Mouse (Mus musculus) intestine, embryonic 15.5 days (tissue): ENCODE measurements around the gene Pacs1. TPM values are rescaled to one million over a fixed set of nuclear protein-coding genes. Genes with fewer than 3 reads are reported as not detected.
"Not testable (repeated sequence)": the region's sequence is repeated elsewhere in the genome, so short reads cannot be mapped to it uniquely, and the experiment has no call there.

Experiments
- ATAC-seq: fragments of 200-750 bp; cut with Nextera tagmentation; 2 replicates; pipeline ENCODE4 v1.8.0; 2017; ENCODE audit warnings: moderate TSS enrichment, moderate library complexity
- H3K27ac ChIP-seq: fragments of 300-500 bp; sonication (generic); 2 replicates; pipeline ENCODE4 v1.5.1; 2015; ENCODE audit warnings: mild to moderate bottlenecking, inconsistent platforms
- H3K27me3 ChIP-seq: fragments of 300-500 bp; sonication (generic); replicated peaks from 2 replicates; pipeline ENCODE4 v1.6.1; 2015; ENCODE audit warnings: inconsistent platforms
- H3K36me3 ChIP-seq: fragments of 300-500 bp; sonication (generic); 2 replicates; pipeline ENCODE4 v1.6.1; 2015; ENCODE audit warnings: inconsistent platforms
- H3K4me1 ChIP-seq: fragments of 300-500 bp; sonication (generic); replicated peaks from 2 replicates; pipeline ENCODE4 v1.6.1; 2015; ENCODE audit warnings: inconsistent platforms
- H3K4me2 ChIP-seq: fragments of 300-500 bp; sonication (generic); replicated peaks from 2 replicates; pipeline ENCODE4 v1.6.1; 2015; ENCODE audit warnings: mild to moderate bottlenecking, inconsistent platforms
- H3K4me3 ChIP-seq: fragments of 300-500 bp; sonication (generic); replicated peaks from 2 replicates; pipeline ENCODE4 v1.5.1; 2015; ENCODE audit warnings: inconsistent platforms
- H3K9ac ChIP-seq: fragments of 300-500 bp; sonication (generic); 2 replicates; pipeline ENCODE4 v1.6.1; 2015; ENCODE audit warnings: inconsistent platforms
- H3K9me3 ChIP-seq: fragments of 300-500 bp; sonication (generic); 2 replicates; pipeline ENCODE4 v1.6.1; 2016; ENCODE audit warnings: inconsistent platforms
- WGBS: fragments of 180-500 bp; shearing (Covaris S2); methylation state at CpG from one replicate; pipeline ENCODE4 v1.1.7; 2015; 5-methylcytosine and 5-hydroxymethylcytosine counted together
- polyA plus RNA-seq: library from polyadenylated mRNA; unstranded; fragments of >200 nt; fragmentation: Nextera tagmentation; extraction: Ambion mirVana; gene quantifications from 2 replicates; pipeline ENCODE4 v1.2.1, GENCODE M21; 2015

Gene Pacs1
- polyA plus RNA-seq, 1 experiment from 2014 or later = 15.8 TPM

- no peak overlapping the region for H3K4me3 ChIP-seq
- ATAC-seq = no peak
- H3K36me3 ChIP-seq = 0 out of 2 replicates have a peak, but pooled peaks cover 4% of the 10 kb centered on the region
- no peak overlapping the region for H3K9ac ChIP-seq
- no peaks in the 10 kb centered on the region for H3K4me1 ChIP-seq
- no peaks in the 10 kb centered on the region for H3K9me3 ChIP-seq
- 89% methylated on average over 2 of the region's 2 CpGs for WGBS
- H3K27ac ChIP-seq = no peak overlapping the region
- no peak overlapping the region for H3K4me2 ChIP-seq
- no peaks in the 10 kb centered on the region for H3K27me3 ChIP-seq
These were observed 85.5 kb downstream of the Pacs1 start for GRCm38 (mm10) chr19:5187439-5187838.

- H3K27me3 ChIP-seq = no peaks in the 10 kb centered on the region
- 0 out of 2 replicates have a peak, but pooled peaks cover 4% of the 10 kb centered on the region for H3K36me3 ChIP-seq
- ATAC-seq = no peak
- no peak overlapping the region for H3K4me3 ChIP-seq
- no peak overlapping the region for H3K4me2 ChIP-seq
- H3K9me3 ChIP-seq = no peaks in the 10 kb centered on the region
- H3K27ac ChIP-seq = no peak overlapping the region
- 71% methylated on average over 2 of the region's 2 CpGs for WGBS
- no peak overlapping the region for H3K9ac ChIP-seq
- H3K4me1 ChIP-seq = no peaks in the 10 kb centered on the region
These were observed 91.0 kb downstream of the Pacs1 start for GRCm38 (mm10) chr19:5181926-5182325.

GRCm38 (mm10) chr19:5178631-5179030, 94.3 kb downstream of the Pacs1 start:
- ATAC-seq = no peak

GRCm38 (mm10) chr19:5170430-5170829, 102.5 kb downstream of the Pacs1 start:
- WGBS = 72% methylated on average over 1 of the region's 1 CpGs
- Histone ChIP-seq H3K9ac (no peak overlapping the region), H3K4me1 (no peaks in the 10 kb centered on the region), H3K9me3 (no peaks in the 10 kb centered on the region), H3K4me2 (no peak overlapping the region), H3K36me3 (no peaks in the 10 kb centered on the region), H3K27me3 (no peaks in the 10 kb centered on the region), H3K4me3 (no peak overlapping the region), H3K27ac (no peak overlapping the region)
- no peak for ATAC-seq

More at GRCm38 (mm10) chr19:5178631-5179030, 94.3 kb downstream of the Pacs1 start:
- Histone ChIP-seq H3K4me3 (no peak overlapping the region), H3K27ac (no peak overlapping the region), H3K4me2 (no peak overlapping the region), H3K9me3 (no peaks in the 10 kb centered on the region), H3K36me3 (no peaks in the 10 kb centered on the region), H3K27me3 (no peaks in the 10 kb centered on the region), H3K9ac (no peak overlapping the region), H3K4me1 (no peaks in the 10 kb centered on the region)
- 78% methylated on average over 5 of the region's 5 CpGs for WGBS

GRCm38 (mm10) chr19:5167477-5167876, 105.4 kb downstream of the Pacs1 start:
- no peak overlapping the region for H3K4me3 ChIP-seq
- no peaks in the 10 kb centered on the region for H3K36me3 ChIP-seq
- H3K27ac ChIP-seq = no peak overlapping the region
- no peaks in the 10 kb centered on the region for H3K27me3 ChIP-seq
- 86% methylated on average over 4 of the region's 4 CpGs for WGBS
- no peak for ATAC-seq
- H3K4me2 ChIP-seq = no peak overlapping the region
- H3K4me1 ChIP-seq = no peaks in the 10 kb centered on the region
- H3K9me3 ChIP-seq = no peaks in the 10 kb centered on the region
- H3K9ac ChIP-seq = no peak overlapping the region

- Histone ChIP-seq H3K36me3 (no peaks in the 10 kb centered on the region), H3K27me3 (no peaks in the 10 kb centered on the region), H3K9me3 (no peaks in the 10 kb centered on the region), H3K27ac (no peak overlapping the region), H3K4me2 (no peak overlapping the region), H3K4me3 (no peak overlapping the region), H3K4me1 (no peaks in the 10 kb centered on the region), H3K9ac (no peak overlapping the region)
- WGBS = 70% methylated on average over 2 of the region's 2 CpGs
- no peak for ATAC-seq
These were observed 108.5 kb downstream of the Pacs1 start for GRCm38 (mm10) chr19:5164380-5164779.

- no peaks in the 10 kb centered on the region for H3K36me3 ChIP-seq
- H3K4me1 ChIP-seq = no peaks in the 10 kb centered on the region
- H3K27me3 ChIP-seq = no peaks in the 10 kb centered on the region
- no peak overlapping the region for H3K27ac ChIP-seq
- H3K4me2 ChIP-seq = no peak overlapping the region
- 89% methylated on average over 3 of the region's 3 CpGs for WGBS
- no peak overlapping the region for H3K4me3 ChIP-seq
- no peaks in the 10 kb centered on the region for H3K9me3 ChIP-seq
- no peak for ATAC-seq
- H3K9ac ChIP-seq = no peak overlapping the region
These were observed 111.0 kb downstream of the Pacs1 start for GRCm38 (mm10) chr19:5161913-5162312.

- Histone ChIP-seq H3K27me3 (no peaks in the 10 kb centered on the region), H3K27ac (no peak overlapping the region), H3K4me3 (no peak overlapping the region), H3K4me2 (no peak overlapping the region), H3K4me1 (no peaks in the 10 kb centered on the region), H3K9me3 (no peaks in the 10 kb centered on the region), H3K36me3 (peaks cover 10% of the 10 kb centered on the region; the same call in 1 of the 2 replicates), H3K9ac (no peak overlapping the region)
- WGBS = 92% methylated on average over 6 of the region's 6 CpGs
- no peak for ATAC-seq
These were observed 120.7 kb downstream of the Pacs1 start for GRCm38 (mm10) chr19:5152261-5152660.

GRCm38 (mm10) chr19:5151741-5152140, 121.2 kb downstream of the Pacs1 start:
- Histone ChIP-seq H3K27me3 (no peaks in the 10 kb centered on the region), H3K4me3 (no peak overlapping the region), H3K36me3 (peaks cover 10% of the 10 kb centered on the region; the same call in 1 of the 2 replicates), H3K9ac (no peak overlapping the region), H3K9me3 (no peaks in the 10 kb centered on the region), H3K4me2 (no peak overlapping the region), H3K27ac (no peak overlapping the region), H3K4me1 (no peaks in the 10 kb centered on the region)
- no peak for ATAC-seq
- WGBS = 86% methylated on average over 5 of the region's 5 CpGs

GRCm38 (mm10) chr19:5151331-5151730, 121.6 kb downstream of the Pacs1 start:
- ATAC-seq = no peak
- 36% methylated on average over 3 of the region's 3 CpGs for WGBS
- Histone ChIP-seq H3K9me3 (no peaks in the 10 kb centered on the region), H3K4me2 (no peak overlapping the region), H3K27ac (no peak overlapping the region), H3K4me1 (no peaks in the 10 kb centered on the region), H3K36me3 (peaks cover 10% of the 10 kb centered on the region; the same call in 1 of the 2 replicates), H3K9ac (no peak overlapping the region), H3K4me3 (no peak overlapping the region), H3K27me3 (no peaks in the 10 kb centered on the region)

GRCm38 (mm10) chr19:5150358-5150757, 122.6 kb downstream of the Pacs1 start:
- no peaks in the 10 kb centered on the region for H3K27me3 ChIP-seq
- no peaks in the 10 kb centered on the region for H3K9me3 ChIP-seq
- peaks cover 10% of the 10 kb centered on the region; the same call in 1 of the 2 replicates for H3K36me3 ChIP-seq
- H3K4me2 ChIP-seq = no peak overlapping the region
- WGBS = 92% methylated on average over 6 of the region's 6 CpGs
- no peak overlapping the region for H3K4me3 ChIP-seq
- H3K4me1 ChIP-seq = no peaks in the 10 kb centered on the region
- no peak overlapping the region for H3K27ac ChIP-seq
- no peak for ATAC-seq
- H3K9ac ChIP-seq = no peak overlapping the region

GRCm38 (mm10) chr19:5149041-5149440, 123.9 kb downstream of the Pacs1 start:
- 89% methylated on average over 6 of the region's 6 CpGs for WGBS
- not testable (repeated sequence) for H3K9me3 ChIP-seq, H3K4me3 ChIP-seq, ATAC-seq, H3K4me1 ChIP-seq, H3K9ac ChIP-seq, H3K27ac ChIP-seq, H3K4me2 ChIP-seq, H3K36me3 ChIP-seq, H3K27me3 ChIP-seq

- ATAC-seq = no peak
- no peak overlapping the region for H3K27ac ChIP-seq
- H3K27me3 ChIP-seq = no peaks in the 10 kb centered on the region
- peaks cover 8% of the 10 kb centered on the region for H3K36me3 ChIP-seq
- no peak overlapping the region for H3K4me3 ChIP-seq
- WGBS = 4% methylated on average over 2 of the region's 2 CpGs
- H3K4me1 ChIP-seq = no peaks in the 10 kb centered on the region
- H3K4me2 ChIP-seq = no peak overlapping the region
- no peaks in the 10 kb centered on the region for H3K9me3 ChIP-seq
- no peak overlapping the region for H3K9ac ChIP-seq
These were observed 133.3 kb downstream of the Pacs1 start for GRCm38 (mm10) chr19:5139640-5140039.
